Mouse (Mus musculus): ENCODE data around the gene Gpr158.

DNA sequence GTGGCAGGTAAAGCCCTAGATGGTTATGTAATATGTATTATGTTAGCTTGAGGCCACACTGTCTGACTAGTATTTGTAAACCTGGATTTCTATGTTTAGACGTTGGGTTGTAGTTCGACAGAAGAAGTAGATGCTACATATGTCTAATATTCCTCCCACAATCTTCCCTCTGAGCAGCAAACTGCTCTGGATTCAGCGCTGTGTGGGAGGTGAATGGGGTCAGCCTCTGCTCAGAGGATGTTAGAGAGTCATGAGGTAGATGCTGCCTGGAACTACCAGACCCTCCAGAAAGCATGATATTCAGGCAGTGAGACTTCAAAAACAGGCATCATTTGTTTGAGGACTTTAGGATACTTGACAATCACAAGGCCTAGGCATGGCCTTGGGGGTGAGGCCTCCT lies 317.4 kb downstream of the Gpr158 start:
- no peak for TF ChIP-seq CTCF (conservative IDR thresholded peaks at IDR 0.05; ENCODE audit: low read length)
- no peak for TF ChIP-seq NANOG (IDR thresholded peaks at IDR 0.05; ENCODE audit: borderline replicate concordance, low read length)
